Mouse (Mus musculus) MEL (cell line): Measurements from ENCODE around the gene Grcc10. TPM values are rescaled to one million over a fixed set of nuclear protein-coding genes. Genes with fewer than 3 reads are reported as not detected.

ENCODE experiments used
- DNase-seq: peaks from one replicate; pipeline ENCODE4 v3.0.0; 2011; ENCODE audit warnings: low read depth, low spot score
- H3K27ac ChIP-seq: 2 replicates; pipeline ENCODE4 v1.5.1; 2012; ENCODE audit warnings: low read depth, mild to moderate bottlenecking, control low read depth, low read length, moderate library complexity; ENCODE audit not compliant: control insufficient read depth
- H3K27me3 ChIP-seq, 2 experiments: fragments of 150-350 bp in 1 of 2; sonication (generic) in 1 of 2; 2 replicates each; pipeline ENCODE4 v1.6.1; 2012; ENCODE audit warnings: low read length in 2 of 2, mild to moderate bottlenecking in 2 of 2, improper control_type of control experiment in 1 of 2, moderate library complexity in 1 of 2; ENCODE audit not compliant: insufficient read depth in 2 of 2, control insufficient read depth in 1 of 2
- H3K36me3 ChIP-seq, 2 experiments: 2 replicates each; pipeline ENCODE4 v1.6.1; 2012 to 2014; ENCODE audit warnings: low read length in 2 of 2, improper control_type of control experiment in 1 of 2, inconsistent platforms in 1 of 2, mild to moderate bottlenecking in 1 of 2; ENCODE audit not compliant: insufficient read depth in 2 of 2, control insufficient read depth in 1 of 2
- H3K4me1 ChIP-seq, 2 experiments: fragments of 150-350 bp in 1 of 2; sonication (generic) in 1 of 2; 2 replicates each; pipeline ENCODE4 v1.6.1; 2012; ENCODE audit warnings: low read length in 2 of 2, improper control_type of control experiment in 1 of 2, mild to moderate bottlenecking in 1 of 2; ENCODE audit not compliant: insufficient read depth in 2 of 2, control insufficient read depth in 1 of 2
- H3K4me3 ChIP-seq, 2 experiments: fragments of 150-350 bp in 1 of 2; sonication (generic) in 1 of 2; 2 replicates each; pipeline ENCODE4 v1.5.1; 2012; ENCODE audit warnings: low read depth in 2 of 2, low read length in 2 of 2, mild to moderate bottlenecking in 2 of 2, moderate library complexity in 2 of 2, control low read depth in 1 of 2, improper control_type of control experiment in 1 of 2; ENCODE audit not compliant: control insufficient read depth in 1 of 2, insufficient read depth in 1 of 2
- H3K79me2 ChIP-seq: 2 replicates; pipeline ENCODE4 v1.6.1; 2012; ENCODE audit warnings: mild to moderate bottlenecking, low read length, moderate library complexity; ENCODE audit not compliant: control insufficient read depth, poor library complexity, insufficient read depth
- H3K9ac ChIP-seq: 2 replicates; pipeline ENCODE4 v1.6.1; 2012; ENCODE audit warnings: low read depth, mild to moderate bottlenecking, control low read depth, low read length, moderate library complexity; ENCODE audit not compliant: control insufficient read depth, poor library complexity, severe bottlenecking
- H3K9me3 ChIP-seq: fragments of 150-350 bp; sonication (generic); replicated peaks from 2 replicates; pipeline ENCODE4 v1.6.1; 2012; ENCODE audit warnings: mild to moderate bottlenecking, low read length, improper control_type of control experiment, moderate library complexity; ENCODE audit not compliant: insufficient read depth
- CTCF ChIP-seq, 3 experiments: IDR thresholded peaks in 2 of 3; conservative IDR thresholded peaks in 1 of 3; 2 replicates each; pipeline ENCODE4 v1.5.1; 2011 to 2012; ENCODE audit warnings: low read length in 3 of 3, low read depth in 2 of 3, mild to moderate bottlenecking in 2 of 3, improper control_type of control experiment in 1 of 3, inconsistent platforms in 1 of 3, mixed read lengths in 1 of 3, moderate library complexity in 1 of 3; ENCODE audit not compliant: control insufficient read depth in 1 of 3, insufficient read depth in 1 of 3, poor library complexity in 1 of 3, severe bottlenecking in 1 of 3
- EP300 ChIP-seq, 2 experiments: IDR thresholded peaks; 2 replicates each; pipeline ENCODE4 v1.6.1; 2011; ENCODE audit warnings: improper control_type of control experiment in 2 of 2, low read length in 2 of 2, low read depth in 1 of 2, mild to moderate bottlenecking in 1 of 2
- ETS1 ChIP-seq: IDR thresholded peaks from 2 replicates; pipeline ENCODE4 v1.6.1; 2012; ENCODE audit warnings: low read depth, mild to moderate bottlenecking, inconsistent platforms, low read length, improper control_type of control experiment, moderate library complexity
- GATA1 ChIP-seq: IDR thresholded peaks from 2 replicates; pipeline ENCODE4 v1.6.1; 2011; ENCODE audit warnings: low read depth, low read length, improper control_type of control experiment
- MAFK ChIP-seq: IDR thresholded peaks from 2 replicates; pipeline ENCODE4 v1.6.1; 2011; ENCODE audit warnings: low read depth, mild to moderate bottlenecking, low read length, improper control_type of control experiment, borderline replicate concordance
- MAX ChIP-seq: IDR thresholded peaks from 2 replicates; pipeline ENCODE4 v1.6.1; 2011; ENCODE audit warnings: low read length, improper control_type of control experiment
- MEF2A ChIP-seq: IDR thresholded peaks from 2 replicates; pipeline ENCODE4 v1.6.1; 2014; ENCODE audit warnings: low read depth, mild to moderate bottlenecking, inconsistent platforms, low read length, improper control_type of control experiment; ENCODE audit not compliant: poor library complexity, insufficient replicate concordance, severe bottlenecking; ENCODE audit errors: extremely low read depth
- MYC ChIP-seq: IDR thresholded peaks from 2 replicates; pipeline ENCODE4 v1.6.1; 2011; ENCODE audit warnings: low read depth, mild to moderate bottlenecking, low read length, improper control_type of control experiment, moderate library complexity
- NELFE ChIP-seq: IDR thresholded peaks from 2 replicates; pipeline ENCODE4 v1.6.1; 2011; ENCODE audit warnings: low read depth, low read length, improper control_type of control experiment
- POLR2A ChIP-seq, 2 experiments: IDR thresholded peaks; 2 replicates each; pipeline ENCODE4 v1.6.1; 2011 to 2012; ENCODE audit warnings: low read length in 2 of 2, mild to moderate bottlenecking in 2 of 2, control low read depth in 1 of 2, improper control_type of control experiment in 1 of 2, low read depth in 1 of 2, moderate library complexity in 1 of 2; ENCODE audit not compliant: control insufficient read depth in 1 of 2, insufficient read depth in 1 of 2, poor library complexity in 1 of 2
- RAD21 ChIP-seq: IDR thresholded peaks from 2 replicates; pipeline ENCODE4 v1.6.1; 2011; ENCODE audit warnings: mild to moderate bottlenecking, low read depth, low read length, improper control_type of control experiment
- SIN3A ChIP-seq: IDR thresholded peaks from 2 replicates; pipeline ENCODE4 v1.6.1; 2012; ENCODE audit warnings: low read length, improper control_type of control experiment, inconsistent platforms
- TBP ChIP-seq: IDR thresholded peaks from 2 replicates; pipeline ENCODE4 v1.8.0; 2011; ENCODE audit warnings: low read depth, low read length, improper control_type of control experiment
- USF1 ChIP-seq: IDR thresholded peaks from 2 replicates; pipeline ENCODE4 v1.6.1; 2014; ENCODE audit warnings: low read depth, mild to moderate bottlenecking, inconsistent platforms, low read length, improper control_type of control experiment, moderate library complexity
- USF2 ChIP-seq, 2 experiments: IDR thresholded peaks; 2 replicates each; pipeline ENCODE4 v1.6.1; 2011 to 2012; ENCODE audit warnings: improper control_type of control experiment in 2 of 2, low read length in 2 of 2, borderline replicate concordance in 1 of 2, inconsistent platforms in 1 of 2, low read depth in 1 of 2, mild to moderate bottlenecking in 1 of 2; ENCODE audit not compliant: insufficient read depth in 1 of 2
- ZNF384 ChIP-seq: IDR thresholded peaks from 2 replicates; pipeline ENCODE4 v1.6.1; 2012; ENCODE audit warnings: low read depth, mild to moderate bottlenecking, inconsistent platforms, low read length, improper control_type of control experiment
- polyA plus RNA-seq, 2 experiments: library from polyadenylated mRNA; stranded (reverse) in 1 of 2; unstranded in 1 of 2; fragments of >175 nt in 1 of 2; fragments of >200 nt in 1 of 2; gene quantifications; 2 replicates each; pipeline versions ENCODE4 v1.2.1 to v1.2.4; 2012; ENCODE audit warnings: low replicate concordance in 2 of 2, low read depth in 1 of 2; ENCODE audit not compliant: insufficient read length in 2 of 2, insufficient read depth in 1 of 2, missing spikeins in 1 of 2
- total RNA-seq: library from RNA; depleted of rRNA; stranded (reverse); fragments of 300-350 nt; gene quantifications from 2 replicates; pipeline ENCODE4 v1.2.3, GENCODE M21; 2012

Gene Grcc10
- total and polyA plus RNA-seq, 3 experiments, result 57.4 to 62.9 TPM; not detected in 1

DNA sequence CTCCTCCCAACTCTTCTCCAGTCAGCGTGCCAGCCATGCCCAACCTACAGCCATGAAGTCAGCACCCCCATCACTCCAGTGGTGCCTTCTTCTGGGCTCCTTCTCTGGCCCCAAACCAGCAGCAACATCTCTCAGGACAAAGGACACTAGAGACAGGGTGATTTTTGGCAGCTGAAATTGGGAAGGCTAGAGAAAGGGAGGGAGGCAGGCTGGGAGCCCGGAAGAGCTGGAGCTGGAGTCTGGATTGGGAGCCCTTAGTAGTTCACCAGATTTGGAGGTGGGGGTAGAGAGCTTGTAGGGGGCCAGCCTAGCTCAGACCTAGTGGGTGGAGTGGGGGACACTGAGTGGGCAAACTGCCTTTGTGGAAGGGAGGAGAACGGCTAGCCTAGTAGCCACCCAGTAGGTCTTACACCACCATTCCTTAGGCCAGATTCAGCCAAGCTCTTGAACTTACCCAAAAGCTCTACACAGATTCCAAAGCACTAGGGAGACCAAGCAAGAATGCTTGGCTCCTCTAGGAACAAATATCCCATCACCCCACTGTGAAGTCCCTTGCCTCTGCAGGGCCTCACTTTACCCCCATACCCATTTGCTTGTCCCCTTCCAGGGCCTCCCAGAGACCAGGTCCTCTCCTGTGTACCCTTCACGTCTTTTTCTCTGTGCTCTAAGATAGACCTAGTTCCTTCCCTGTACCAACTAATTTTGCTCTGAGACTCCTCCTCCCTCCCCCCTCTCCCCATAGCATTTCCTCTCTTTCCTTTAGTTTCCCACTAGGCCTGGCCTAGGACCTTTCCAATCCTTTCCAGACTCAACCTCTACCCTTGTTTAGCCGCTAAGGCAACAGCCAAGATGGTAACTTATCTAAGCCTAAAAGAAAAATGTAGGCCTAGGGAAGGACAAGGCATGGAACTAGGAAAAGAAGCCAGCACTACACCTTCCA is 17.0 kb upstream of the Grcc10 start:
- peaks cover 14% of the 10 kb centered on the region for H3K79me2 ChIP-seq
- H3K4me3 ChIP-seq, result no peak overlapping the region
- no peaks in the 10 kb centered on the region for H3K27me3 ChIP-seq
- no peak overlapping the region for H3K9ac ChIP-seq
- peak; percentile 38 for DNase-seq
- H3K36me3 ChIP-seq, result peaks cover 0 to 2% of the 10 kb centered on the region in 2 experiments; a peak in 1 of 4 replicates
- no peak overlapping the region for H3K27ac ChIP-seq
- no peaks in the 10 kb centered on the region for H3K9me3 ChIP-seq
- H3K4me1 ChIP-seq, result peaks cover 2 to 32% of the 10 kb centered on the region in 2 experiments; a peak in 3 of 4 replicates
- TF ChIP-seq TBP (no peak), SIN3A (peak; percentile 40; the same call in 1 of the 2 replicates)

DNA sequence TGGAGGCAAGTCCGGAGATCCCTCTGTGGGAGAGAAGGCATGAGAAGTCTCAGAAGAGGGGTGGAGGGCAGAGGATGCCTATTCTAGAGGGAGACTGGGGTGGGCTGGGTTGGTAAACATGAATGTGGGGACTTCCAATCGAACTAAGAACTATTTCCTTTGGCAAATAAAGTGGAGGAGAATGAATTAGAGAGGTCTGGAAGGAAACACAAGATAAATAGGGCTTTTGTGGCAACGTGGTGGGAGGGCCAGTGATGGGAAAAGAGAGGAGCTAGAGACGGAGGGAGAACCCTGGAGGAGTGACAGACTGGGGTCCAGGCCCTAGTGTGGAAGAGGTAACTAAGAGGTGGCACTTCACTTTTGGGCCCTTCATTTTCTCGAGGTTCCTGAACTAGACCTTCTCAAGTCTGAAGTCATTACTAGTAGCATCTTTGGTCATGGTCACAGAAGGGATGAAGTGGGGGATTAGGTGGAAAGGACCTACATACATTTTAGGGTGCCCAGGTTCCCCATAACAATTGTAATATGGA is 16.2 kb upstream of the Grcc10 start:
- Histone ChIP-seq H3K79me2 (peaks cover 14% of the 10 kb centered on the region), H3K27ac (no peak overlapping the region), H3K9me3 (no peaks in the 10 kb centered on the region), H3K4me1 (peaks cover 2 to 32% of the 10 kb centered on the region in 2 experiments; a peak in 3 of 4 replicates), H3K4me3 (peak overlapping the region in 1 of 2 experiments; percentile 67; a peak in 2 of 4 replicates), H3K36me3 (peaks cover 0 to 2% of the 10 kb centered on the region in 2 experiments; a peak in 1 of 4 replicates), H3K9ac (no peak overlapping the region; the same call in 1 of the 2 replicates), H3K27me3 (no peaks in the 10 kb centered on the region)
- peak; percentile 36 for DNase-seq
- TF ChIP-seq USF2 (IDR thresholded peaks at IDR 0.05; ENCODE audit: borderline replicate concordance in 1 of 2, insufficient read depth in 1 of 2, low read depth in 1 of 2, low read length in 2 of 2), result no peak
- TF ChIP-seq EP300 (IDR thresholded peaks at IDR 0.05; ENCODE audit: low read depth in 1 of 2, low read length in 2 of 2), result no peak
- no peak for TF ChIP-seq POLR2A (IDR thresholded peaks at IDR 0.05; ENCODE audit: control insufficient read depth in 1 of 2, insufficient read depth in 1 of 2, low read depth in 1 of 2, low read length in 2 of 2, poor library complexity in 1 of 2)
- no peak for TF ChIP-seq MEF2A
- no peak for TF ChIP-seq ZNF384
- no peak for TF ChIP-seq MYC
- no peak for TF ChIP-seq RAD21
- TF ChIP-seq USF1, result no peak
- TF ChIP-seq ETS1, result no peak
- no peak for TF ChIP-seq GATA1
- TF ChIP-seq MAX, result no peak
- no peak for TF ChIP-seq MAFK
- no peak for TF ChIP-seq CTCF (IDR thresholded peaks at IDR 0.05 in 2 of 3, conservative IDR thresholded peaks at IDR 0.05 in 1 of 3; ENCODE audit: control insufficient read depth in 1 of 3, insufficient read depth in 1 of 3, low read depth in 2 of 3, low read length in 3 of 3, poor library complexity in 1 of 3, severe bottlenecking in 1 of 3)
- no peak for TF ChIP-seq NELFE
- no peak for TF ChIP-seq TBP
